Mouse (Mus musculus) spleen, adult 2 months (tissue): ENCODE measurements around the gene Lama1. TPM values are rescaled to one million over a fixed set of nuclear protein-coding genes. Genes with fewer than 3 reads are reported as not detected.

Experiments used
- DNase-seq, 2 experiments: peaks; one replicate each; pipeline versions ENCODE4 v3.0.0 to v3.0.0-alpha.2; 2012 to 2021; ENCODE audit warnings: low spot score in 2 of 2, low read depth in 1 of 2
- H3K27ac ChIP-seq: fragments of 200-500 bp; 2 replicates; pipeline ENCODE4 v1.5.1; 2012; ENCODE audit warnings: low read length, inconsistent platforms; ENCODE audit not compliant: insufficient read depth
- H3K27me3 ChIP-seq: fragments of 200-500 bp; 2 replicates; pipeline ENCODE4 v1.6.1; 2012; ENCODE audit warnings: mild to moderate bottlenecking, moderate library complexity, low read length, inconsistent platforms; ENCODE audit not compliant: control insufficient read depth, insufficient read depth
- H3K36me3 ChIP-seq: fragments of 200-500 bp; 2 replicates; pipeline ENCODE4 v1.6.1; 2012; ENCODE audit warnings: mild to moderate bottlenecking, low read length, inconsistent platforms; ENCODE audit not compliant: control insufficient read depth, insufficient read depth
- H3K4me1 ChIP-seq: fragments of 200-500 bp; 2 replicates; pipeline ENCODE4 v1.6.1; 2011; ENCODE audit warnings: inconsistent platforms; ENCODE audit not compliant: control insufficient read depth, insufficient read depth, insufficient read length
- H3K4me3 ChIP-seq: fragments of 200-500 bp; 2 replicates; pipeline ENCODE4 v1.5.1; 2011; ENCODE audit warnings: mild to moderate bottlenecking, inconsistent platforms; ENCODE audit not compliant: insufficient read depth, insufficient read length; ENCODE audit errors: extremely low read depth
- CTCF ChIP-seq: fragments of 200-500 bp; IDR thresholded peaks from 2 replicates; pipeline ENCODE4 v1.5.1; 2011; ENCODE audit warnings: mild to moderate bottlenecking, inconsistent platforms; ENCODE audit not compliant: insufficient read depth, insufficient read length, insufficient replicate concordance; ENCODE audit errors: extremely low read depth
- POLR2A ChIP-seq: fragments of 200-500 bp; IDR thresholded peaks from 2 replicates; pipeline ENCODE4 v1.6.1; 2011; ENCODE audit warnings: low read depth, low read length, inconsistent platforms
- WGBS: fragments of 180-500 bp; shearing (Covaris S2); methylation state at CpG from one replicate; pipeline ENCODE4 v1.1.7; 2018; 5-methylcytosine and 5-hydroxymethylcytosine counted together
- polyA plus RNA-seq: library from polyadenylated mRNA; depleted of rRNA; stranded (reverse); fragments of >200 nt; gene quantifications from 2 replicates; pipeline ENCODE4 v1.2.3, GENCODE M21; 2012

Lama1 gene
- polyA plus RNA-seq, 1 experiment, result 0.12 TPM

- Histone ChIP-seq H3K36me3 (no peaks in the 10 kb centered on the region), H3K27ac (no peak overlapping the region), H3K4me1 (no peaks in the 10 kb centered on the region), H3K4me3 (no peak overlapping the region), H3K27me3 (no peaks in the 10 kb centered on the region)
- DNase-seq, result no peak
- TF ChIP-seq CTCF, result no peak
- no peak for TF ChIP-seq POLR2A
- WGBS, result 71% methylated on average over 7 of the region's 7 CpGs
Measured at GRCm38 (mm10) chr17:67712929-67713328, 15.9 kb downstream of the Lama1 start.

- DNase-seq, result no peak
- TF ChIP-seq CTCF, result no peak
- 85% methylated on average over 19 of the region's 19 CpGs for WGBS
Measured at GRCm38 (mm10) chr17:67715466-67715865, 18.4 kb downstream of the Lama1 start.

GRCm38 (mm10) chr17:67722055-67722454, 25.0 kb downstream of the Lama1 start:
- Histone ChIP-seq H3K27ac (no peak overlapping the region), H3K4me1 (no peaks in the 10 kb centered on the region), H3K27me3 (no peaks in the 10 kb centered on the region), H3K36me3 (no peaks in the 10 kb centered on the region), H3K4me3 (no peak overlapping the region)
- TF ChIP-seq POLR2A, result no peak
- no peak for TF ChIP-seq CTCF
- WGBS, result 77% methylated on average over 7 of the region's 7 CpGs
- no peak for DNase-seq

More at GRCm38 (mm10) chr17:67715466-67715865, 18.4 kb downstream of the Lama1 start:
- no peak overlapping the region for H3K4me3 ChIP-seq
- no peak overlapping the region for H3K27ac ChIP-seq
- H3K36me3 ChIP-seq, result no peaks in the 10 kb centered on the region
- H3K4me1 ChIP-seq, result no peaks in the 10 kb centered on the region
- H3K27me3 ChIP-seq, result no peaks in the 10 kb centered on the region

- Histone ChIP-seq H3K4me1 (no peaks in the 10 kb centered on the region), H3K27me3 (no peaks in the 10 kb centered on the region), H3K36me3 (no peaks in the 10 kb centered on the region), H3K4me3 (no peak overlapping the region), H3K27ac (no peak overlapping the region)
- DNase-seq, result no peak
- no peak for TF ChIP-seq POLR2A
- TF ChIP-seq CTCF, result no peak
- WGBS, result 97% methylated on average over 1 of the region's 1 CpGs
Measured at GRCm38 (mm10) chr17:67722578-67722977, 25.5 kb downstream of the Lama1 start.

- no peak for DNase-seq
- H3K4me3 ChIP-seq, result no peak overlapping the region
- no peaks in the 10 kb centered on the region for H3K27me3 ChIP-seq
- H3K36me3 ChIP-seq, result no peaks in the 10 kb centered on the region
- no peak overlapping the region for H3K27ac ChIP-seq
- 87% methylated on average over 14 of the region's 14 CpGs for WGBS
- H3K4me1 ChIP-seq, result no peaks in the 10 kb centered on the region
- TF ChIP-seq POLR2A (no peak), CTCF (no peak)
Measured at GRCm38 (mm10) chr17:67723175-67724067, 26.4 kb downstream of the Lama1 start.

GRCm38 (mm10) chr17:67726601-67727000, 29.5 kb downstream of the Lama1 start:
- no peak for DNase-seq
- 93% methylated on average over 11 of the region's 11 CpGs for WGBS
- Histone ChIP-seq H3K4me3 (no peak overlapping the region), H3K36me3 (no peaks in the 10 kb centered on the region), H3K27me3 (no peaks in the 10 kb centered on the region), H3K27ac (no peak overlapping the region), H3K4me1 (no peaks in the 10 kb centered on the region)
- TF ChIP-seq POLR2A (no peak), CTCF (no peak)

- Histone ChIP-seq H3K27ac (no peak overlapping the region), H3K4me3 (no peak overlapping the region), H3K4me1 (no peaks in the 10 kb centered on the region), H3K27me3 (no peaks in the 10 kb centered on the region), H3K36me3 (no peaks in the 10 kb centered on the region)
- DNase-seq, result no peak
- TF ChIP-seq POLR2A (no peak), CTCF (no peak)
- WGBS, result 69% methylated on average over 7 of the region's 7 CpGs
Measured at GRCm38 (mm10) chr17:67728751-67729150, 31.7 kb downstream of the Lama1 start.
